Mouse (Mus musculus) MEL (cell line): ENCODE measurements around the gene Tmem198.

ENCODE experiments used
- CTCF ChIP-seq, 3 experiments: IDR thresholded peaks in 2 of 3; conservative IDR thresholded peaks in 1 of 3; 2 replicates each; pipeline ENCODE4 v1.5.1; 2011 to 2012; ENCODE audit warnings: low read length in 3 of 3, low read depth in 2 of 3, mild to moderate bottlenecking in 2 of 3, improper control_type of control experiment in 1 of 3, inconsistent platforms in 1 of 3, mixed read lengths in 1 of 3, moderate library complexity in 1 of 3; ENCODE audit not compliant: control insufficient read depth in 1 of 3, insufficient read depth in 1 of 3, poor library complexity in 1 of 3, severe bottlenecking in 1 of 3
- E2F4 ChIP-seq: IDR thresholded peaks from 2 replicates; pipeline ENCODE4 v1.6.1; 2011; ENCODE audit warnings: low read depth, low read length, improper control_type of control experiment, borderline replicate concordance
- MAX ChIP-seq: IDR thresholded peaks from 2 replicates; pipeline ENCODE4 v1.6.1; 2011; ENCODE audit warnings: low read length, improper control_type of control experiment
- MXI1 ChIP-seq: IDR thresholded peaks from 2 replicates; pipeline ENCODE4 v1.6.1; 2011; ENCODE audit warnings: mild to moderate bottlenecking, low read depth, low read length, improper control_type of control experiment
- POLR2A ChIP-seq, 2 experiments: IDR thresholded peaks; 2 replicates each; pipeline ENCODE4 v1.6.1; 2011 to 2012; ENCODE audit warnings: low read length in 2 of 2, mild to moderate bottlenecking in 2 of 2, control low read depth in 1 of 2, improper control_type of control experiment in 1 of 2, low read depth in 1 of 2, moderate library complexity in 1 of 2; ENCODE audit not compliant: control insufficient read depth in 1 of 2, insufficient read depth in 1 of 2, poor library complexity in 1 of 2
- UBTF ChIP-seq: IDR thresholded peaks from 2 replicates; pipeline ENCODE4 v1.6.1; 2012; ENCODE audit warnings: low read depth, mild to moderate bottlenecking, inconsistent platforms, low read length, improper control_type of control experiment, moderate library complexity, borderline replicate concordance; ENCODE audit not compliant: insufficient read depth
- USF1 ChIP-seq: IDR thresholded peaks from 2 replicates; pipeline ENCODE4 v1.6.1; 2014; ENCODE audit warnings: low read depth, mild to moderate bottlenecking, inconsistent platforms, low read length, improper control_type of control experiment, moderate library complexity
- USF2 ChIP-seq, 2 experiments: IDR thresholded peaks; 2 replicates each; pipeline ENCODE4 v1.6.1; 2011 to 2012; ENCODE audit warnings: improper control_type of control experiment in 2 of 2, low read length in 2 of 2, borderline replicate concordance in 1 of 2, inconsistent platforms in 1 of 2, low read depth in 1 of 2, mild to moderate bottlenecking in 1 of 2; ENCODE audit not compliant: insufficient read depth in 1 of 2
- ZNF384 ChIP-seq: IDR thresholded peaks from 2 replicates; pipeline ENCODE4 v1.6.1; 2012; ENCODE audit warnings: low read depth, mild to moderate bottlenecking, inconsistent platforms, low read length, improper control_type of control experiment

- TF ChIP-seq CTCF (IDR thresholded peaks at IDR 0.05 in 2 of 3, conservative IDR thresholded peaks at IDR 0.05 in 1 of 3; ENCODE audit: control insufficient read depth in 1 of 3, insufficient read depth in 1 of 3, low read depth in 2 of 3, low read length in 3 of 3, poor library complexity in 1 of 3, severe bottlenecking in 1 of 3) (no peak), E2F4 (no peak), MXI1 (no peak), UBTF (no peak), USF1 (no peak), USF2 (IDR thresholded peaks at IDR 0.05; ENCODE audit: borderline replicate concordance in 1 of 2, insufficient read depth in 1 of 2, low read depth in 1 of 2, low read length in 2 of 2) (no peak), ZNF384 (no peak), POLR2A (IDR thresholded peaks at IDR 0.05; ENCODE audit: control insufficient read depth in 1 of 2, insufficient read depth in 1 of 2, low read depth in 1 of 2, low read length in 2 of 2, poor library complexity in 1 of 2) (no peak), MAX (no peak)
These were observed 32.7 kb upstream of the Tmem198 start for GRCm38 (mm10) chr1:75446656-75447055.
